Mouse (Mus musculus): ENCODE results near the gene Sv2a. TPM values are rescaled to one million over a fixed set of nuclear protein-coding genes. Genes with fewer than 3 reads are reported as not detected.

The Sv2a gene
- not detected for polyA plus RNA-seq (2014; fragmentation: Illumina TruSeq; extraction: RNeasy Lipid Tissue Mini Kit (QIAGEN cat#74804); ENCODE audit: low read depth, low replicate concordance)

GRCm38 (mm10) chr3:96180727-96181477 lies at the start of gene Sv2a:
Gene Sv2a, plus strand, starts transcription at chr3:96181151.

DNA sequence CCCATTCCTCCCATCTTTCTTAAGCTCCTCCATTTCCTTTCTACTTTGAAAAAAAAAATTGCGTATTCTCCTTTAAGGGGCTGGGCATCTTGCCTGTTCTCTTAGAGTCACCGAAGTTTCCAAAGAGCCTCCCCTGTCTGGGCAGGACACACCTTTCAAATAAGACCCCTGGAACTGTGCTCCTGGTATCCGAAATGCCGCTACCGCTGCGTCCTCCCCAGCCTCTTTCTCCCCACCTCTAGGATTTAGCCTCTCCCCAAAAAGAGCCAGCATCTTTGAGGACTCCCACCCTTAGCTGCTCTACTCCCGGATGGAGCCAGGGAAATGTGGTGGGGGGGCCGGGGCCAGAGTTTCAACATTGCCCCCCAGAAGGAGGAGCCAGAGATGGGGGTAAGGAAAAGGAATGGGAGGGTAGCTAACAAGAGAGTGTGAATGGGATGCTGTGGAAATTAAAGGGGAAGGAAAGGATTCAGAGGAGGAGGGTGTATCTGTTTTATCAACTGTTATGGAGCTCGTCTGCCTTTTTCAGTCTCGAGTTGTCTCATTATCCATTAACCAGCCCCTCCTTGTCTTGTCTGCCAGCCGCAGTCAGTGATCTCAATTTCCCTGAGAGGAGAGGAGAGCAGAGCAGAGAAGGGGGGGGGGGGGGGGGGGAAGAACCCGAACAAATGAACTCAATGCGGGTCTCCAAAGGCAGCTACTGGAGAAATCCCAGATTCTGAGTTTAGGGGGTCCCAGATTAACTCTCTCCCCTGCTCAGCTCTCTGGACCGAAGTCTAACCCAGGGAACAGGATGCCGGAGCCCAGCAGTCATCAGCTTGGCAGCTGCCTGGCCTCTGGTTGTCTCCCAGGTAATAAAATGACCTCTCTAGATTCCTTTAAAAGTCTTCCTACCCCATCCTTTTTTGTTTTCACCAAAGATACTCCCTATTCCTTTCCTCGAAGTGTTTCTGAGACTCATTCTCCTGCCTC lies 18.8 kb upstream of the Sv2a start, which contains the start of gene Mtmr11:
Gene Mtmr11 (plus strand): TSS at position 136 of the 972 bp plus-strand sequence.

DNA sequence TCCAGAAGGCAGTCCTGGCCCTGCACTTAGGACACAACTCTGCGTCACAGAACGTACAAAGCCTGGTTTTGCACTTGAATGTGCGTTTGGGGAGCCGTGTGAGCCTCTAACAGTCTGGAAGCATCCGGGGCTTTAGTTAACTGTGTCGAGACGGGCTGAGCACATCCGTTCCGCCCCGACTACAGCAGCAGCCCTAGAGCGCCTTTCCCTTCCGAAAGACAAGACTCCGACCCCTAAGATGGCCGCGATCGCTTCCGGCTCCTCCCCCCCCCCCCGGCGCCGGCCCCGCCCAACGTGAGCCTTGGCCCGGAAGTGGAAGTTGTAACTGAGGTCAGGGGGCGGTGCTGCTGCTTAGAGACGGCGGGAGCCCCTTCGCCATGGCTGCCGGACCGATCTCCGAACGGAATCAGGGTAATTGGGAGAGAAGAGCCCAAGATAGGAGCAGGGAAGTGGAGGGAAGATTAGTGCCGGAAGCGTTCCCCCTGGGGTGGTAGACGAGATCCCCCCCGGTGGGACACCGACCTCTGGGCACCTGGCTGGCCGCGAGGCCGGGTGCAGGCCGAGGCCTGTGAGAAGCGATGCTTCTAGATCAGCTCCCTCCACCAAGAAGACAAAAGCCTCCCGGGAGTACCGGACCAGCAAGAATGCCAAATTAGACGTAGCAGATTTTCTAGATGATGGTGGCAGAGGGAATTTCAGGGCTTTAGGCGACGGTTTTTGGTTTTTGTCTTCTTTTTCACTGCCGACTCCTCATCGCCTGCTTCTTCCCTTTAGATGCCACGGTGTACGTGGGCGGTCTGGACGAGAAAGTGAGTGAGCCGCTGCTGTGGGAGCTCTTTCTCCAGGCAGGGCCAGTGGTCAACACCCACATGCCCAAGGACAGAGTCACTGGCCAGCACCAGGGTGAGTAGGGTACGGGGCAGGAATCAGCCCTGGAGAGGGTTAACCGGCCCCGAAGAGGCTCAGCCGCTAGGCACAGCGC lies 8.5 kb upstream of the Sv2a start, which contains the start of gene Sf3b4:
Gene Sf3b4 (plus strand): TSS at position 136 of the 982 bp plus-strand sequence.

DNA sequence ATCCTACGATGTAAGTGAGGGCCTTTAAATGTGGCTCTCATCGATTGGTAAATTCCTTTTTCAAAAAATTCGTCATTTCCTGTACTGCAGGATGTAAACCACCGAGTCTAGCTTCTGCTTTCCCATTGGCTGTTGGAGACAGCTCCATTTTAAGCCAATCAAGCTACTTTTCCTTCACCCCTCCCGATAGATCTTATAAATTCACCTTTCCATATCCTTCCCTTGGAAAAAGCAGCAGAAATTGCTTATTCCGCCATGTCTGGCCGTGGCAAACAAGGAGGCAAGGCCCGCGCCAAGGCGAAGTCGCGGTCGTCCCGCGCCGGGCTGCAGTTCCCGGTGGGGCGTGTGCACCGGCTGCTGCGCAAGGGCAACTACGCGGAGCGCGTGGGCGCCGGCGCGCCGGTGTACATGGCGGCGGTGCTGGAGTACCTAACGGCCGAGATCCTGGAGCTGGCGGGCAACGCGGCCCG lies 38.7 kb downstream of the Sv2a start, which contains the start of the genes Bola1 and Hist2h2ab:
Gene Bola1 (minus strand): TSS at position 49 of the 470 bp plus-strand sequence.
Gene Hist2h2ab (plus strand): TSS at position 205 of the 470 bp plus-strand sequence.

DNA sequence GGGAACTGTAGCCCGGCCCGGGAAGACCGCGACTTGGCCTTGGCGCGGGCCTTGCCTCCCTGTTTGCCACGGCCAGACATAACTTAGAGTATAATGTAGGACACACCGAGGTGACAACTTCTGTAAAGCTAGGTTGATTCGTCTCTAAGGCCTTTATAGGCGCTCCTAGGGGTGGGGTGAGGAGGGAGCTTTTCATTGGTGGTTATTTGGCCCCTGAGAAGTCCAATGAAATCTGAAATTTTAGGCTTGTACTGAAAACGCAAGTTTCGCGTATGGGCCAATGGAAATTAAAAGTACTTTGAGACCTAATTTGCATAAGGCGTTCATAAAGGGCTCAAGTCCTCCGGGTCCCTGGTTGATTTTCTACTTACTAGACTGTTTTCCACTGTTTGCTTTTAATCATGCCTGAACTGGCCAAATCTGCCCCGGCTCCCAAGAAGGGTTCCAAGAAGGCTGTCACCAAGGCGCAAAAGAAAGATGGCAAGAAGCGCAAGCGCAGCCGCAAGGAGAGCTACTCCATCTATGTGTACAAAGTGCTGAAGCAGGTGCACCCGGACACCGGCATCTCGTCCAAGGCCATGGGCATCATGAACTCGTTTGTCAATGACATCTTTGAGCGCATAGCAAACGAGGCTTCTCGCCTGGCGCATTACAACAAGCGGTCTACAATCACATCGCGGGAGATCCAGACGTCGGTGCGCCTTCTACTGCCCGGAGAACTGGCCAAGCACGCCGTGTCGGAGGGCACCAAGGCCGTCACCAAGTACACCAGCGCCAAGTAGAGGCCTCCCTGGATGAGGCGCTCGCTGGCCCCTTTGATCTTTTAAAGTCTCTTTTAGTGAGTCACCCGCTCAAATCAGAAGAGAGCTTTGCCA lies 40.1 kb downstream of the Sv2a start, which contains the start of the genes Hist2h2ac and Hist2h2be:
Gene Hist2h2ac (minus strand): TSS at position 116 of the 875 bp plus-strand sequence.
Gene Hist2h2be (plus strand): TSS at position 355 of the 875 bp plus-strand sequence.

GRCm38 (mm10) chr3:96238954-96239793 lies 58.2 kb downstream of the Sv2a start, which contains the start of gene Hist2h3c2:
Gene Hist2h3c2, minus strand, starts transcription at chr3:96239127.

DNA sequence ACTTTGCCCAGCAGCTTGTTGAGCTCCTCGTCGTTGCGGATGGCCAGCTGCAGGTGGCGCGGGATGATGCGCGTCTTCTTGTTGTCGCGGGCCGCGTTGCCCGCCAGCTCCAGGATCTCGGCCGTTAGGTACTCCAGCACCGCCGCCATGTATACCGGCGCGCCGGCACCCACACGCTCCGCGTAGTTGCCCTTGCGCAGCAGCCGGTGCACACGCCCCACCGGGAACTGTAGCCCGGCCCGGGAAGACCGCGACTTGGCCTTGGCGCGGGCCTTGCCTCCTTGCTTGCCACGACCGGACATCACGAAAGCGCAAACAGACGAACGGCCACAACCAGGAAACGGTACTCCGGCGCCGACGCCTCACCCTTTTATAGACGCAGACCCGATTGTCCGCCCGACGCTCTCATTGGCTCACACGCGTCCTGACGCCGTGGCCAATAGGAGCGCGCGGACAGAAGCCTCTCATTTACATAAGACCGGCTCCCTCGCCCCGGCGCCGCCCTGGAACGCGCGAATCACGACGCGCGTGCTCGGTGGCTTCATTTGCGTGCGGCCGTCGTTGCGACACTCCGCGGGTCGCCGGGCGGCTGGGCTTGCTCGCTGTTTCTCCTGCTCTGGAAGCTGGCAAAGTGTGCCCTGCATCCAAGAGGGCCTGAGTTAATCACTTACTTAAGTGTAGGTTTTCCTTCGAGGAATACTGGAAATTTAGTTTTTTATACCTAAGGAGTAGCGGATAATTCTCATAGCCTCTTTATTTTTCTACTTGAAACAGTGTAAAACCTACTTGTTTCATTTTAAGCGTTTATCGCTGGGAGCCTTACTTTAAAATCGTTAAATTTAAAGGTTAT lies 59.2 kb downstream of the Sv2a start, which contains the start of gene Hist2h2aa2:
Gene Hist2h2aa2 (minus strand): TSS at position 328 of the 850 bp plus-strand sequence.

Other genes with a start within 250 kb of the Sv2a start
- 1.3 TPM for gene Plekho1, start 185.2 kb upstream of the Sv2a start, polyA plus RNA-seq (2014; fragmentation: Illumina TruSeq; extraction: RNeasy Lipid Tissue Mini Kit (QIAGEN cat#74804); ENCODE audit: low read depth, low replicate concordance)
- gene Vps45, start 122.7 kb upstream of the Sv2a start, polyA plus RNA-seq (2014; fragmentation: Illumina TruSeq; extraction: RNeasy Lipid Tissue Mini Kit (QIAGEN cat#74804); ENCODE audit: low read depth, low replicate concordance): 18.5 TPM
- 9.9 TPM for gene Otud7b, start 76.6 kb upstream of the Sv2a start, polyA plus RNA-seq (2014; fragmentation: Illumina TruSeq; extraction: RNeasy Lipid Tissue Mini Kit (QIAGEN cat#74804); ENCODE audit: low read depth, low replicate concordance)
- 1.4 TPM for gene Mtmr11, start 19.1 kb upstream of the Sv2a start, polyA plus RNA-seq (2014; fragmentation: Illumina TruSeq; extraction: RNeasy Lipid Tissue Mini Kit (QIAGEN cat#74804); ENCODE audit: low read depth, low replicate concordance)
- 4.1 TPM for gene Sf3b4, start 8.8 kb upstream of the Sv2a start, polyA plus RNA-seq (2014; fragmentation: Illumina TruSeq; extraction: RNeasy Lipid Tissue Mini Kit (QIAGEN cat#74804); ENCODE audit: low read depth, low replicate concordance)
- gene Bola1, start 38.6 kb downstream of the Sv2a start, polyA plus RNA-seq (2014; fragmentation: Illumina TruSeq; extraction: RNeasy Lipid Tissue Mini Kit (QIAGEN cat#74804); ENCODE audit: low read depth, low replicate concordance): 3.3 TPM
- not detected for gene Hist2h2ab, start 38.7 kb downstream of the Sv2a start, polyA plus RNA-seq (2014; fragmentation: Illumina TruSeq; extraction: RNeasy Lipid Tissue Mini Kit (QIAGEN cat#74804); ENCODE audit: low read depth, low replicate concordance)
- gene Hist2h2ac, start 39.7 kb downstream of the Sv2a start, polyA plus RNA-seq (2014; fragmentation: Illumina TruSeq; extraction: RNeasy Lipid Tissue Mini Kit (QIAGEN cat#74804); ENCODE audit: low read depth, low replicate concordance): not detected
- 2.7 TPM for gene Hist2h2be, start 40.0 kb downstream of the Sv2a start, polyA plus RNA-seq (2014; fragmentation: Illumina TruSeq; extraction: RNeasy Lipid Tissue Mini Kit (QIAGEN cat#74804); ENCODE audit: low read depth, low replicate concordance)
- gene Hist2h3c2, start 58.0 kb downstream of the Sv2a start, polyA plus RNA-seq (2014; fragmentation: Illumina TruSeq; extraction: RNeasy Lipid Tissue Mini Kit (QIAGEN cat#74804); ENCODE audit: low read depth, low replicate concordance): 2.9 TPM
- not detected for gene Hist2h2aa2, start 59.1 kb downstream of the Sv2a start, polyA plus RNA-seq (2014; fragmentation: Illumina TruSeq; extraction: RNeasy Lipid Tissue Mini Kit (QIAGEN cat#74804); ENCODE audit: low read depth, low replicate concordance)
- gene Hist2h2aa1, start 64.3 kb downstream of the Sv2a start, polyA plus RNA-seq (2014; fragmentation: Illumina TruSeq; extraction: RNeasy Lipid Tissue Mini Kit (QIAGEN cat#74804); ENCODE audit: low read depth, low replicate concordance): not detected
- gene Hist2h3c1, start 65.5 kb downstream of the Sv2a start, polyA plus RNA-seq (2014; fragmentation: Illumina TruSeq; extraction: RNeasy Lipid Tissue Mini Kit (QIAGEN cat#74804); ENCODE audit: low read depth, low replicate concordance): 21.3 TPM
- 0.48 TPM for gene Hist2h4, start 82.2 kb downstream of the Sv2a start, polyA plus RNA-seq (2014; fragmentation: Illumina TruSeq; extraction: RNeasy Lipid Tissue Mini Kit (QIAGEN cat#74804); ENCODE audit: low read depth, low replicate concordance)
- gene Hist2h3b, start 87.5 kb downstream of the Sv2a start, polyA plus RNA-seq (2014; fragmentation: Illumina TruSeq; extraction: RNeasy Lipid Tissue Mini Kit (QIAGEN cat#74804); ENCODE audit: low read depth, low replicate concordance): not detected
- gene Hist2h2bb, start 88.6 kb downstream of the Sv2a start, polyA plus RNA-seq (2014; fragmentation: Illumina TruSeq; extraction: RNeasy Lipid Tissue Mini Kit (QIAGEN cat#74804); ENCODE audit: low read depth, low replicate concordance): not detected
- gene Fcgr1, start 112.8 kb downstream of the Sv2a start, polyA plus RNA-seq (2014; fragmentation: Illumina TruSeq; extraction: RNeasy Lipid Tissue Mini Kit (QIAGEN cat#74804); ENCODE audit: low read depth, low replicate concordance): 1.2 TPM